Mouse (Mus musculus): ENCODE measurements around the gene Arid1a. TPM values are rescaled to one million over a fixed set of nuclear protein-coding genes. Genes with fewer than 3 reads are reported as not detected.
"Not testable (repeated sequence)": the region's sequence is repeated elsewhere in the genome, so short reads cannot be mapped to it uniquely, and the experiment has no call there.

Gene Arid1a
- total RNA-seq, 2 experiments from 2014 or later = 81.2 to 83.2 TPM

- DNase-seq (ENCODE audit: low spot score in 2 of 2) = no peak
Observed at GRCm38 (mm10) chr4:133656294-133656693, 100.3 kb downstream of the Arid1a start.

DNA sequence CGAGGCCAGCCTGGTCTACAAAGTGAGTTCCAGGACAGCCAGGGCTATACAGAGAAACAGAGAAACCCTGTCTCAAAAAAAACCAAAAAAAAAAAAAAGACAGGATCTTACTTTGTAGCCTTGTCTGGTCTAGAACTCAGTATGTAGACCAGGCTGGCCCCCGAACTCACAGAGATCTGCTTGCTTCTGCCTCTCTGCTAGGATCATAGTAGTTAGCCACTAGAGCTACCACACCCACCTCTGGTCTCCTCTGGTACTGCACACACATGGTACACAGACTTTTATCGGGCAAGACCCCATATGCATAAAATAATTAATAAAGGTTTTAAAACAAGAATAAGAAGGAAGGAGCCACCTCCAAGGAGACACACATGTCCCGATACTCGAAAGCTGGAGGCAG is 102.5 kb downstream of the Arid1a start:
- DNase-seq (ENCODE audit: low spot score in 2 of 2) = not testable (repeated sequence)

- no peak for DNase-seq (ENCODE audit: low spot score in 2 of 2)
Observed at GRCm38 (mm10) chr4:133652746-133653145, 103.8 kb downstream of the Arid1a start.

GRCm38 (mm10) chr4:133651986-133652385 is 104.6 kb downstream of the Arid1a start:
- no peak for DNase-seq (ENCODE audit: low spot score in 2 of 2)

- DNase-seq (ENCODE audit: low spot score in 2 of 2) = no peak
Observed at GRCm38 (mm10) chr4:133651445-133651844, 105.1 kb downstream of the Arid1a start.

- peak; percentile 76 to 87 for DNase-seq (ENCODE audit: low spot score in 2 of 2)
Observed at GRCm38 (mm10) chr4:133649989-133650699, 106.4 kb downstream of the Arid1a start, which contains the start of gene Zdhhc18. Gene Zdhhc18 (minus strand): TSS chr4:133650154.

- not testable (repeated sequence) for DNase-seq (ENCODE audit: low spot score in 2 of 2)
Observed at GRCm38 (mm10) chr4:133649464-133649863, 107.1 kb downstream of the Arid1a start.

DNA sequence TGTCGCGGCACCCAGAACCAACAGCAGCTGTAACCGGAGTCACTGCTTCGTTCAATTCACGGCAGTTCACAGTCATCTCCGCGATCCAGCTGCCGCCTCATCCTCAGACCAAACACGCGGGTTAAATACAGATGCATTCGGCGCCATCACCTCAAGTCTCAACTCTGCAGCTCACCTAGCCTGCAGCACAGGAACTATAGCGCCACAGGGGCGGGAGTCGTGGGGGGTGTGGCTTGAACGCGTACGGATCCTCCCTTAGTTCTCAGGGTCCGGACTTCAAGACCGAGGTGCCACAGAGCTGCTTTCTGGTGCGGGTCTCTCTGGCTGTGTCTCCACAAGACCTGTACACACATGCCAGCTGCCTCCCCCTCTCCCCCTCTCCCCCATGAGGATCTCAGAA is 110.9 kb downstream of the Arid1a start:
- no peak for DNase-seq (ENCODE audit: low spot score in 2 of 2)

DNA sequence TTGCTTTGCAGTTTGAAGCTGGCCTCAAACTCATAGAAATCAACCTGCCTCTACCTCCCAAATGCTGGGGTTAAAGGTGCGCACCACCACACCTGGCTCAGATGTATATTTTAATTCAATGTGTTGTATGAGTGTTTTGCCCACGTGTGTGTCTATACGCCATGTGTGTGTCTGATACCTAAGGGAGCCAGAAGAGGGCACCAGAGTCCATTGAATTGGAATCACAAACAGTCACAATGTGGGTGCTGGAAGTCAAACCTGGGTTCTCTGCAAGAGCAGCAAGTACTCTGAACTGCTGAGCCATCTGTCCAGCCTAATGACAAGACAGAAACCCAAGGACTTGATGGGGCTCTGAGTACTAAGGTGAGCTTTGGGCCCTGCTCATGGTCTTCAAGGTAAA is 111.4 kb downstream of the Arid1a start:
- no peak for DNase-seq (ENCODE audit: low spot score in 2 of 2)

- DNase-seq (ENCODE audit: low spot score in 2 of 2) = no peak
Observed at GRCm38 (mm10) chr4:133634043-133634410, 122.5 kb downstream of the Arid1a start.

DNA sequence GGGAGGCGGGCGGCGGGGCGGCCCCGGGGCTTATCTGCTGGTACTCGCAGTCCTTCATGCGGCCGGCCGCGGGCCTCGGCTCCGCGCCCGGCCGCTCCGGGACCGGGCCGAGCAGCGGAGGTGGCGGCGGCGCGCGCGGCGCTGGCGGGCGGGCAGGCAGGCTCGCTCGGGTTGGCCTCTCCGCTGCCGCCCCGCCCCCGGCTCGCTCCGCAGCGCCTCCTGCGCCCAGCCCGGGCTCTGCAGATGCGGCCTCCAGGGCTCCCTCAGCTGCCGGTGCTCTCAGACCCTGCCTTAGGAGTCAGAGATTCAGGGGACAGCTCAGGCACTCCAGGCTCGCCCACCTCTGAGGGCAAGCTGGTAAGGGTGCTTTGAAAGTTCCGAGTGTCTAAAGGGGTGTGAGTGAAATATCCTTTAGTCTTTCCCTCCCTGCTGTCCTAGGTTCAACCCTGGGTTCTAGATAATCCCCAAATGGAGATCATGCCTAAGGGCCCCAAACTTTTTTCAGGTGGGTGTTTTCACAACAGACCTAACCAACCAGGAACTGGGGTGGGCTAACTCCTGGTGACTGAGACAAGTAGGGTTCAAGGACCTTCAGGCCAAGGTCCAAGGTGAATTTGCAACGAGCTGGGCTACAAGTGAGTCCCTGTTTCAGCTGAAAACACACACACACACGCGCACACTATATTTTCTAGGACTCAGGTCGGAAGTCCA is 123.1 kb downstream of the Arid1a start:
- peak; percentile 78 to 90 for DNase-seq (ENCODE audit: low spot score in 2 of 2)

DNA sequence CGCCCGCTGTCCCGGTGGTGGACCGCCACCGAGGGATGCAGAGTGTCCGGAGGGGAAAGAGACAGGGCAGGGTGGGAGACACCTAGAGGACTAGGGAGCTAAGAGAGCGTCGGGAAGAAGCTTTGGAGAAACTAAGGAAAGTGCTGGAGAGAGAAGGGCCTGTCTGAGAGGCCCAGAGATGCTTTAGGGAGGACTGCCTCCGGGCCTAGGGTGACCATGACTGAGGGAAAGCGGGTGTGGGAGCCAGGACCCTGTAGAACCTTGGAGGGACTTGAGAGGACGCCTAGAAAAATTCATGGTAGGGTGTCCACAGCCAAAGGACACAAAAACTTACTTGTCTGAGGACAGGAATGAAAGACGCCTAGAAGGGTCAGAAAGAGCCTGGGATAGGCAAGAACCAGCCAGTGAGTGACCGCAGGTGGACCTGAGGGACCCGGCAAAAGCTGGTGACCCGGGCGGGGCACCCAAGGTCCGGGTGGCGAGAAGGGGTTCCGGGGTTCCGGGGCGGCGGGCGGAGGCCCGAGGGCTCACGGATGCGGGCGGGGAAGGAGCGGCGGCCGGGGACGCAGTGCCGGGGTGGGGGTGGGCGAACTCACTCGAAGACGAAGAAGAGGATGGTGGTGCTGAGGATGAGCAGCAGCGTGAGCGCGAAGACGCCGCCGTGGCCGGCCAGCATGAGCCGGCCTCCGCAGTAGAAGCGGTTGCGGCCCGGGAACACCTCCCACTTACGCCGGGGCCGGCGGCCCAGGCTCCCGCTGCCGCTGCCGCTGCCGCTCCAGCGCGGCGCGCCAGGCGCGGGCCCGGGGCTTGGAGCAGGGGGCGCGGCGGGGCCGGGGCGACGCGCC is 123.9 kb downstream of the Arid1a start:
- no peak for DNase-seq (ENCODE audit: low spot score in 2 of 2)

DNA sequence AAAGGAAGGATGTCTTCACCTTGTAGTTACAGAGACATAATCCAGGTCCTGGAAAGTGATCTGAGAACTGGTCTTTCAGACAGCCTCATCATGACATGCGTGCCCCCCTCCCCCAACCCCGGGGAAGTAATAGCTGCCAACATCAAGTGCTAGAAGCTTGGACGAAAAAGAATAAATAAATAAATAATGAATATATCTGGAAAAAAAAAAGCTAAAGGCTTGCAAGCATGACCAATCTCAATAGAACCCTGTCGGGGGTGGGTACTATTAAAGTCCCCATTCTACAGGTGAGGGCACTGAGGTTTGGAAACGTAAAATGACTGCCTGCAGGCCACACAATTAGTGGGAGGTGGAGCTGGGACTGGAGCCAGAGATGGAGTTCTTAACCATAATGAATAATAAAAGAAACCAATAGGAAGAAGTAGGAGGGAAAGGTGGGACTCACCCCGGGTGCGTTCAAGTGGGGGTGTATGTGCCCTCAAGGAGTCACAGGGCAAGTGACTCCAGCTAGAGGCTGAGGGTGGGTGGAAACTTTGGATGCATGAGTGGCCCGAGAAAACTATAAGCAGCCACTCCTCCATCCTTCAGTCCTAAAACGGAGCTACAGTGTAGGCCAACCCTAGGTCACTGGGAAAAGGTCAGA is 124.7 kb downstream of the Arid1a start:
- DNase-seq (ENCODE audit: low spot score in 2 of 2) = no peak

DNA sequence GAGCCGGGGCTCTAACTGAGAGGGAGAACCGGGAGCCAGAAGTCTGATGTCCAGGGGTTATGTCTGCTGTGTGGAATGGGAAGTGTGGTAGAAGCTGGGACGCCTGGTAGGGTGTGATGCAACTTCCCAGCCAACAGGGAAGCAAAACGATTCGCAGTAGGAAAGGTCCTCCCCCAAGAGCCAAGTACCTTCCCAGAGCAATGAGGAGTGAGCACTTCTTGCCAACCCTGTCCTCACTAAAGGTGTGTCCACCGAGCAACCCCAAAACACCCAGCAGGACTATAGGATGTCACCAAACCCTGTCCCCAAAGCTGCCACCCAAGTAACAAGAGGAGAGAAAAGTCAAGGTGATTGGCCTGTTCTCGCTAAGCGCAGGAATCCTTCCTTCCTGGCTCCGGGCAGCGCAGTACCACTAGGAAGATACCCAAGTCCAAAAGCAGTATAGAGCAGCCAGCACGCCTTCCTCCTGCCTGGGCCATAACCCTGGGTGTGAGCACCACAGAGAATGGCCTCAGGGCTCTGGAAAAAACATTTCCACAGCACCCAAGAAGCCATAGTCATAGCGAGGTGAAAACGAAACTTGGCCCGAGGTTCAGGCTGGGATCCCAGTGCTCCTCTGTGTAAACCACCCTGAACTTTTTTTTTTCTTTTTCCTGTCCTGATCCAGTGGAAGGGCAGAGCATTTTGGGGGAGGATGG is 125.3 kb downstream of the Arid1a start:
- no peak for DNase-seq (ENCODE audit: low spot score in 2 of 2)

GRCm38 (mm10) chr4:133630326-133630920 is 126.1 kb downstream of the Arid1a start:
- no peak for DNase-seq (ENCODE audit: low spot score in 2 of 2)

DNA sequence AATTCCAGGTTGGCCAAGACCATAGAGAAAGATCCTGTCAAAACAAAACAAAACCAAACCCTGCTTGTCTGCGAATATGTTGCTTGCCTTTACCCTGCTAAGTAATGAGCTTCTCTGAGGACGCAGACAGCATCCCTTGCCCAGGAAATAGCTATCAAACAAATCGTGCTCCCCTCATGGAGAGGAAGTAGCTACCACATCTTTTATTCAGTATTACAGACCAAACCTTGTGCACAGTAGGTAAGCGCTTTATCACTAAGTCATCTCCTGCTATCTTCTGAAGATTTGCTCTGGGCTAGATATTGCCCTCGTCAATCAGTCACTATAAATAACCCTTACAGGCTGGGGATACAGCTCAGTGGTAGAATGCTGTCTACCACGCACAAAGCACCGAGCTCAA is 127.4 kb downstream of the Arid1a start:
- no peak for DNase-seq (ENCODE audit: low spot score in 2 of 2)

All from layer of hippocampus, adult 18-20 months (tissue).